Mouse (Mus musculus) bone marrow macrophage, adult 2 months (primary cell): Measurements from ENCODE around the gene Prrc2b.

Source experiments
- CTCF ChIP-seq: IDR thresholded peaks from 2 replicates; pipeline ENCODE4 v1.5.1; 2012; ENCODE audit warnings: low read depth, mild to moderate bottlenecking, low read length, moderate library complexity
- POLR2A ChIP-seq: IDR thresholded peaks from 2 replicates; pipeline ENCODE4 v1.6.1; 2012; ENCODE audit warnings: mild to moderate bottlenecking, low read depth, low read length, borderline replicate concordance

GRCm38 (mm10) chr2:32175508-32175907, 24.6 kb downstream of the Prrc2b start:
- no peak for TF ChIP-seq POLR2A
- no peak for TF ChIP-seq CTCF
